19 mouse cellular contexts compared by ENCODE assay signal in the genomic region with DNA sequence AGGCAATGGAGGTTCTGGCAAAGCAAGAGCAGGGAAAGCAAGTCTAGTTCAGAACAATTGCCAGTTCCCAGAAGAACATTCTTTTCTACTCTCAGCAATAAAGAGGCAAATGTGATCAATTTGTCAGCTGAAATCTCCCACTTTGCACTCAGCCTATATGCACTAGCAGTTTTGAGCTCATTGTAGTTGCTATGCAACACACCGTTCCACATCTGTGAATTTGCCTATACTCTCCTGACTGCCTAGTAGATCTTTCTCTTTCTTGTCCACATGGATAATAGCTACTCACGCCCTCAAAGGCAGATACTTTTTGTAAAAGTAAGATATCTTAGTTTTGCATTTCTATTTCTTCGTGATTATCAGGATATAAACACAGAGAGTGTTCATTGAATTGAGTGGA.
"Had no signal": no experiment of that assay in that cellular context is flagged by ENCODE, and none has a peak within 500 bp of the region (broad histone marks: within the 10 kb centered on the region; RNA-seq: fewer than 3 reads in every experiment).

No protein-coding gene starts in this region.

- H3K9ac ChIP-seq: liver, embryonic 15.5 days; liver, postnatal 0 days; lung, embryonic 15.5 days; midbrain, embryonic 13.5 days; neural tube, embryonic 13.5 days; stomach, embryonic 15.5 days had no signal

- H3K4me3 ChIP-seq: liver, embryonic 15.5 days; lung, embryonic 15.5 days; megakaryocyte, embryonic 14.5 days; midbrain, embryonic 13.5 days; neural tube, embryonic 13.5 days; stomach, embryonic 15.5 days had no signal

- H3K36me3 ChIP-seq: liver, embryonic 15.5 days; lung, embryonic 15.5 days; midbrain, embryonic 13.5 days; neural tube, embryonic 13.5 days; stomach, embryonic 15.5 days had no signal

- ATAC-seq: liver, postnatal 0 days; lung, postnatal 0 days; midbrain, embryonic 13.5 days; midbrain, embryonic 16.5 days had no signal

- H3K27ac ChIP-seq: liver, embryonic 15.5 days; lung, embryonic 15.5 days; macrophage; midbrain, embryonic 13.5 days; neural tube, embryonic 13.5 days; stomach, embryonic 15.5 days; stomach, postnatal 0 days had no signal

- H3K9me3 ChIP-seq: liver, embryonic 15.5 days; lung, embryonic 15.5 days; midbrain, embryonic 13.5 days; neural tube, embryonic 13.5 days; stomach, embryonic 15.5 days had no signal

- DNase-seq: liver, postnatal 0 days; lung, adult 2 months; lung, postnatal 14 days; lung, postnatal 36 days; right cerebral cortex, postnatal 14 days; thymus, adult 18-20 months; thymus, postnatal 14 days; thymus, postnatal 36 days had no signal

- H3K4me1 ChIP-seq: liver, embryonic 15.5 days; lung, embryonic 15.5 days; megakaryocyte, embryonic 14.5 days; midbrain, embryonic 13.5 days; neural tube, embryonic 13.5 days; stomach, embryonic 15.5 days had no signal

- H3K27me3 ChIP-seq: liver, embryonic 15.5 days; lung, embryonic 15.5 days; megakaryocyte, embryonic 14.5 days; midbrain, embryonic 13.5 days; neural tube, embryonic 13.5 days; stomach, embryonic 15.5 days had no signal

- H3K4me2 ChIP-seq: liver, embryonic 15.5 days; lung, embryonic 15.5 days; midbrain, embryonic 11.5 days; midbrain, embryonic 13.5 days; neural tube, embryonic 13.5 days; stomach, embryonic 15.5 days had no signal
